Mouse (Mus musculus) lung, postnatal 0 days (tissue): ENCODE measurements at regions not wholly inside any gene's neighbourhood (a gene's known extent, or its start where the extent isn't known, plus 50 kb on each side); places are given as distances from the start of the nearest gene placed in this dataset.

Experiments
- CTCF ChIP-seq: IDR thresholded peaks from 2 replicates; pipeline ENCODE4 v1.5.1; 2016; ENCODE audit warnings: antibody characterized with exemption, mild to moderate bottlenecking
- EP300 ChIP-seq: IDR thresholded peaks from 2 replicates; pipeline ENCODE4 v1.6.1; 2016; ENCODE audit warnings: antibody characterized with exemption, mild to moderate bottlenecking, control low read depth

DNA sequence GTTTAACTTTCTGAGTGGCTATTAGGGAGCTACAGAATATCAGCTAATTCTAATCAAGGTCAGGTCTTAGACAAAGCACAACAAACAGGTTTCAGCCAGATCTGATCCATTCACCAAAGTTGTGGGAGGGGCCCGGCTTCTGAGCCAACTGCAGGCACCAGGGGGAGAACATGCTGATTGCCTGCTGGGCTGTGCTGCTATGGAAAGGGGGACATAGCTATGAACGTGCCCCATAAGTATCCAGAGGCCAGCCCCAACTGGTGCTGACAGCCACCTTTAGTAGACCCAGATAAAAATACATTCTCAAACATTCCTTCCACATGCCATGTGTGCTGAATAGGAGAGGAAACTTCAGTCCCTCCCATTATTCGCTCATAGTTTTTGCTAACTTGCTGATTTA lies 232.8 kb upstream of the Tsc22d2 start:
- no peak for TF ChIP-seq CTCF
- TF ChIP-seq EP300: no peak
